Mouse (Mus musculus): Measurements from ENCODE around the gene Map3k4. TPM values are rescaled to one million over a fixed set of nuclear protein-coding genes. Genes with fewer than 3 reads are reported as not detected.

Gene Map3k4
- total RNA-seq, 1 experiment = 31.7 TPM

DNA sequence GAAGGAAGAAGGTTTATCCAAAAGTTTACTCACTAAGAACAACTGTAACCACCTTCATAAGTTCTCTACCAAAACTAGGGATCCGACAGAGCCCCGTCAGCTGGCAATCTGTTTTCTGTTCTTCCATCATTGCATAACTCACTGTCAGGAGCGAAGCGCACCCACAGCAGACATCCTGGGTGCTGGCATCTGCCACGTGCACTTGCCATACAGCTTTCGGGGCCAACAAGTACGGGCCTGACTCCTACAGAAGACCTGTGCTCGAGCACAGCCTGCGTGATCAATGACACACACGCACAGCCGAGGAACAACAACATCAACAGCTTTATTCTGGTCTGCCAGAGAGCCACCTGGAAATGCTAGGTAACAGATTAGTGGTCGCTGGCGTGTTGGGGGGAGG is 2.3 kb downstream of the Map3k4 start:
- Histone ChIP-seq H3K36me3 (ENCODE audit: control insufficient read depth, insufficient read depth, low read length, poor library complexity, severe bottlenecking) (no peaks in the 10 kb centered on the region), H3K9me3 (ENCODE audit: control insufficient read depth, insufficient read depth, low read depth, low read length) (no peaks in the 10 kb centered on the region), H3K9ac (ENCODE audit: insufficient read depth, low read depth, low read length, poor library complexity, severe bottlenecking) (no peak overlapping the region), H3K4me1 (ENCODE audit: control insufficient read depth in 2 of 2, insufficient read depth in 2 of 2, low read length in 2 of 2, poor library complexity in 1 of 2) (peaks cover 0 to 6% of the 10 kb centered on the region in 2 experiments; a peak in 1 of 4 replicates), H3K4me3 (ENCODE audit: insufficient read depth in 1 of 2, low read depth in 1 of 2, low read length in 2 of 2, poor library complexity in 1 of 2, severe bottlenecking in 1 of 2) (no peak overlapping the region), H3K27ac (ENCODE audit: insufficient read depth, low read depth, low read length, poor library complexity, severe bottlenecking) (no peak overlapping the region)
- TF ChIP-seq MAFK (IDR thresholded peaks at IDR 0.05; ENCODE audit: insufficient read depth, low read depth, low read length) (no peak), ZC3H11A (IDR thresholded peaks at IDR 0.05; ENCODE audit: borderline replicate concordance, low read depth, low read length) (no peak), ZNF384 (IDR thresholded peaks at IDR 0.05; ENCODE audit: low read depth, low read length) (no peak), HCFC1 (IDR thresholded peaks at IDR 0.05; ENCODE audit: borderline replicate concordance, insufficient read depth, low read length) (no peak), CHD2 (IDR thresholded peaks at IDR 0.05; ENCODE audit: low read depth, low read length) (no peak)
- DNase-seq (ENCODE audit: low read depth, low spot score) = no peak
- in situ Hi-C loops (cut with MboI; ENCODE audit: low sequenced_read_pairs in 2 of 2, unreplicated experiment in 2 of 2) = no loop called here

DNA sequence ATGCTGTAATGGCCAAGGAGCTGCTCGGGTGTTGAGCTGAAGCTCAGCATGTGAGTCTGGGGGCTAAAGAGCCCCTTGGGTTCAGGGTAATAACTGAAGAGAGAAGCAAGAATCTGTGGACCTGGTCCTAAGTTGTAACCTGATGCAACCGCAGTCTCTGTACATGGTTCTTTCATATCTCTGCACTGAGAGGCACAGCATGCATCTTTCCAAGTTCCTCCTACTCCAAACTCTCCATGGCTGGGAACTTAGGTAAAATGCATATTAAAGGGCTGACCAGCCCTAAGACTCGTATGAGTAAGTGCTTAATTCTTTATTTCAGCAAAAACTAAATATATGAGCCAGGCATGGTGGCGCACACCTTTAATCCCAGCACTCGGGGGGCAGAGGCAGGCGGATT is 6.3 kb downstream of the Map3k4 start:
- in situ Hi-C loops (cut with MboI; ENCODE audit: low sequenced_read_pairs in 2 of 2, unreplicated experiment in 2 of 2) = no loop called here
- Histone ChIP-seq H3K9me3 (ENCODE audit: control insufficient read depth, insufficient read depth, low read depth, low read length) (no peaks in the 10 kb centered on the region), H3K9ac (ENCODE audit: insufficient read depth, low read depth, low read length, poor library complexity, severe bottlenecking) (no peak overlapping the region), H3K36me3 (ENCODE audit: control insufficient read depth, insufficient read depth, low read length, poor library complexity, severe bottlenecking) (no peaks in the 10 kb centered on the region), H3K27ac (ENCODE audit: insufficient read depth, low read depth, low read length, poor library complexity, severe bottlenecking) (no peak overlapping the region), H3K4me3 (ENCODE audit: insufficient read depth in 1 of 2, low read depth in 1 of 2, low read length in 2 of 2, poor library complexity in 1 of 2, severe bottlenecking in 1 of 2) (no peak overlapping the region), H3K4me1 (ENCODE audit: control insufficient read depth in 2 of 2, insufficient read depth in 2 of 2, low read length in 2 of 2, poor library complexity in 1 of 2) (peaks cover 5 to 14% of the 10 kb centered on the region in 2 experiments; a peak in 3 of 4 replicates)
- TF ChIP-seq HCFC1 (IDR thresholded peaks at IDR 0.05; ENCODE audit: borderline replicate concordance, insufficient read depth, low read length) (no peak), ZNF384 (IDR thresholded peaks at IDR 0.05; ENCODE audit: low read depth, low read length) (no peak), ZC3H11A (IDR thresholded peaks at IDR 0.05; ENCODE audit: borderline replicate concordance, low read depth, low read length) (no peak), MAFK (IDR thresholded peaks at IDR 0.05; ENCODE audit: insufficient read depth, low read depth, low read length) (no peak), CHD2 (IDR thresholded peaks at IDR 0.05; ENCODE audit: low read depth, low read length) (no peak)
- DNase-seq (ENCODE audit: low read depth, low spot score) = no peak

DNA sequence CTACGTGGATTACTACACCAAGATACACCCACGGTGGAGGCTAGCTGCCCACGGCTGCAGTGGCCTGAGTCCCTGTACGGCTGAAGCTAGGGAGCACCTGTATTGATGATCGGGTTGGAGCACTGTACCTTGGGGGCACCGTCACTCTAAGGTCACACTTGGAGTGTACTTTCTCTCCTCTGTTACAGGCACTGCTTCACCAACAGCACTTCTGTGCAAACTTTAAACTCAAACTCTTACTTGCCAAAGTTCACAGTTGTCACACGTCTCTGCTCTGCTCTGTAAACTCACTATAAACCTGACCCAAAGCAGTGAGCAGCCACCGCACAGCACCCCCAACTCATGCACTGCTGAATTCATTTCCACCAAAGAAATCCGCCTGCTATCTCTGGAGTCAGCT is 9.1 kb downstream of the Map3k4 start:
- in situ Hi-C loops (cut with MboI; ENCODE audit: low sequenced_read_pairs in 2 of 2, unreplicated experiment in 2 of 2) = no loop called here
- DNase-seq (ENCODE audit: low read depth, low spot score) = no peak
- Histone ChIP-seq H3K4me3 (ENCODE audit: insufficient read depth in 1 of 2, low read depth in 1 of 2, low read length in 2 of 2, poor library complexity in 1 of 2, severe bottlenecking in 1 of 2) (no peak overlapping the region), H3K27ac (ENCODE audit: insufficient read depth, low read depth, low read length, poor library complexity, severe bottlenecking) (no peak overlapping the region), H3K36me3 (ENCODE audit: control insufficient read depth, insufficient read depth, low read length, poor library complexity, severe bottlenecking) (no peaks in the 10 kb centered on the region), H3K4me1 (ENCODE audit: control insufficient read depth in 2 of 2, insufficient read depth in 2 of 2, low read length in 2 of 2, poor library complexity in 1 of 2) (peaks cover 2 to 14% of the 10 kb centered on the region in 2 experiments; a peak in 3 of 4 replicates), H3K9me3 (ENCODE audit: control insufficient read depth, insufficient read depth, low read depth, low read length) (no peaks in the 10 kb centered on the region), H3K9ac (ENCODE audit: insufficient read depth, low read depth, low read length, poor library complexity, severe bottlenecking) (no peak overlapping the region)
- TF ChIP-seq MAFK (IDR thresholded peaks at IDR 0.05; ENCODE audit: insufficient read depth, low read depth, low read length) = no peak
- no peak for TF ChIP-seq CHD2 (IDR thresholded peaks at IDR 0.05; ENCODE audit: low read depth, low read length)
- no peak for TF ChIP-seq HCFC1 (IDR thresholded peaks at IDR 0.05; ENCODE audit: borderline replicate concordance, insufficient read depth, low read length)
- TF ChIP-seq ZNF384 (IDR thresholded peaks at IDR 0.05; ENCODE audit: low read depth, low read length) = no peak

DNA sequence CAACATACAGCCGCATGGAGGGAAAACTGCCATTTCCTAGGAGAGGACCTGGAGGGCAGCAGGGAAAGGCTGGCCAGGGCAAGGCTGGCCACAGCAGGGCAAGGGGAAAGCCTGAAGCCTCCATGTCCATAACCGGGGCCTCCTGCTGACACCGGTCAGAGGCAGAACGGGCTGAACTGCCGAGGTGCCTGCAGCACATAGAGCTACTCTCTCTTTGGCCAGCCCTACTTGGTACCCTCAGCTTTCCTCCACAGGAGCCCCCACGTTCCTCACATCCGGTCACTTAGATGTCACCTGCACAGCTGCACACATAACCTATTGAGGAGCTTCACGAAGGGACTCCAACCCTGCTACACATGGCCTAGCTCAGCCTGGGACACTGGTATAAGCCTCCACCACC is 9.5 kb downstream of the Map3k4 start:
- Histone ChIP-seq H3K36me3 (ENCODE audit: control insufficient read depth, insufficient read depth, low read length, poor library complexity, severe bottlenecking) (no peaks in the 10 kb centered on the region), H3K4me3 (ENCODE audit: insufficient read depth in 1 of 2, low read depth in 1 of 2, low read length in 2 of 2, poor library complexity in 1 of 2, severe bottlenecking in 1 of 2) (no peak overlapping the region), H3K4me1 (ENCODE audit: control insufficient read depth in 2 of 2, insufficient read depth in 2 of 2, low read length in 2 of 2, poor library complexity in 1 of 2) (peaks cover 2 to 14% of the 10 kb centered on the region in 2 experiments; a peak in 3 of 4 replicates), H3K9me3 (ENCODE audit: control insufficient read depth, insufficient read depth, low read depth, low read length) (no peaks in the 10 kb centered on the region), H3K9ac (ENCODE audit: insufficient read depth, low read depth, low read length, poor library complexity, severe bottlenecking) (no peak overlapping the region), H3K27ac (ENCODE audit: insufficient read depth, low read depth, low read length, poor library complexity, severe bottlenecking) (no peak overlapping the region)
- TF ChIP-seq MAFK (IDR thresholded peaks at IDR 0.05; ENCODE audit: insufficient read depth, low read depth, low read length) (no peak), ZNF384 (IDR thresholded peaks at IDR 0.05; ENCODE audit: low read depth, low read length) (no peak), ZC3H11A (IDR thresholded peaks at IDR 0.05; ENCODE audit: borderline replicate concordance, low read depth, low read length) (no peak), CHD2 (IDR thresholded peaks at IDR 0.05; ENCODE audit: low read depth, low read length) (no peak), HCFC1 (IDR thresholded peaks at IDR 0.05; ENCODE audit: borderline replicate concordance, insufficient read depth, low read length) (no peak)
- in situ Hi-C loops (cut with MboI; ENCODE audit: low sequenced_read_pairs in 2 of 2, unreplicated experiment in 2 of 2) = no loop called here
- no peak for DNase-seq (ENCODE audit: low read depth, low spot score)
